Mouse (Mus musculus) heart, adult 9 months (tissue): ENCODE measurements around the gene Cpne5.
A peak's percentile ranks its signal among the peaks of the same experiment; 100 is the strongest.
"Not testable (repeated sequence)": the region's sequence is repeated elsewhere in the genome, so short reads cannot be mapped to it uniquely, and the experiment has no call there.

Experiments
- DNase-seq, 2 experiments: peaks; one replicate each; pipeline ENCODE4 v3.0.0; 2022; ENCODE audit warnings: low spot score in 2 of 2

The Cpne5 gene

GRCm38 (mm10) chr17:29137906-29138305, 100.1 kb downstream of the Cpne5 start:
- DNase-seq = no peak

- DNase-seq = peak; percentile 82 to 88
Observed at GRCm38 (mm10) chr17:29136236-29136635, 101.7 kb downstream of the Cpne5 start.

GRCm38 (mm10) chr17:29135066-29135465, 102.9 kb downstream of the Cpne5 start:
- no peak for DNase-seq

GRCm38 (mm10) chr17:29129341-29129740, 108.6 kb downstream of the Cpne5 start:
- DNase-seq = no peak

GRCm38 (mm10) chr17:29126561-29126960, 111.4 kb downstream of the Cpne5 start:
- DNase-seq = no peak

GRCm38 (mm10) chr17:29123578-29124174, 114.3 kb downstream of the Cpne5 start:
- no peak for DNase-seq

- no peak for DNase-seq
Observed at GRCm38 (mm10) chr17:29122817-29123216, 115.2 kb downstream of the Cpne5 start.

- no peak for DNase-seq
Observed at GRCm38 (mm10) chr17:29120666-29121065, 117.3 kb downstream of the Cpne5 start.

- no peak for DNase-seq
Observed at GRCm38 (mm10) chr17:29118057-29118456, 119.9 kb downstream of the Cpne5 start.

- DNase-seq = no peak
Observed at GRCm38 (mm10) chr17:29117006-29117648, 120.8 kb downstream of the Cpne5 start.

GRCm38 (mm10) chr17:29116023-29116422, 121.9 kb downstream of the Cpne5 start:
- DNase-seq = no peak

- no peak for DNase-seq
Observed at GRCm38 (mm10) chr17:29113591-29114352, 124.2 kb downstream of the Cpne5 start, which contains the start of gene Rab44. Gene Rab44 (plus strand): TSS chr17:29114145.

GRCm38 (mm10) chr17:29111332-29111731, 126.6 kb downstream of the Cpne5 start:
- DNase-seq = no peak

GRCm38 (mm10) chr17:29110356-29110755, 127.6 kb downstream of the Cpne5 start:
- not testable (repeated sequence) for DNase-seq
